Mouse (Mus musculus): ENCODE measurements around the gene Tspan14. TPM values are rescaled to one million over a fixed set of nuclear protein-coding genes. Genes with fewer than 3 reads are reported as not detected.

Gene Tspan14
- total RNA-seq, 2 experiments from 2014 or later = 81.9 to 86.2 TPM

DNA sequence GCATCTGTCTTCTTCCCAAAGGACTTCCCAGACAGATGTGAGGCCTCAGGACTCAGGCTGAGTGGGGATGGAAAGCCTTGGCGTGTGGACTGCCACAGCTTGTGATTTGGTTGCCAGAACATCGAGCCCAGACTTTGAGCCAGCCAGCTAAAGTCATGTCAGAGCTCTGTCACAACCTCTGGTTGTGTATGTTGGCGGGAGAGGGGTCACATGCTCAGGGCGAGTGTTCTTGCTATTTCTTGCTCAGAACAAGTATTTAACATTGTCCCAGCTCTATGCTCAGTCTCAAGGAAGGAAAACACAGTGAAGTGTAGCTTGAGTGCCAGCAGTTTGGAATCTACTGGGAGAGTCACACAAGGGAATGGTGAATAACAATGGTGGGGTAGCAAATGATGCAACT, 76.9 kb downstream of the Tspan14 start:
- DNase-seq = no peak
- intact Hi-C loops (cut with DNase I) = no loop called here

DNA sequence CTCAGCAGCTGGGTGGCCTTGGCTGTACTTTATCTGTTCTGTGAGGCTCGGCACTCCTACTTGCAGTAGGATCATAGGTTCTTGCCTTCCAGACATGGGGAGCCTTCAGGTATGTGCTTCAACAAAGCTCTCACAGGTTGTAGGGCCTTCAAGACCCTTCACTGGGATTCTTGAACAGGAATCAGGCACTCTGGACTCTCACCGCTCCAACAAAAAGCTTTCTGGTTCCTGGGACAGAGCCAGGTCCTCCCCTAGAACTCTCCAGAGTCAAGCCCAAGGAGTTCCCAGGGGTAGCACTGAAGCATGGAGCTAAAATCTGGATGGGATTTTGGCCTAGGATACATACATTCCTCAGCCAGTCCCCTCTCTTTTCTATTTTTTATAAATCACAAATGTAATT, 77.4 kb downstream of the Tspan14 start:
- intact Hi-C loops (cut with DNase I) = no loop called here
- DNase-seq = no peak

DNA sequence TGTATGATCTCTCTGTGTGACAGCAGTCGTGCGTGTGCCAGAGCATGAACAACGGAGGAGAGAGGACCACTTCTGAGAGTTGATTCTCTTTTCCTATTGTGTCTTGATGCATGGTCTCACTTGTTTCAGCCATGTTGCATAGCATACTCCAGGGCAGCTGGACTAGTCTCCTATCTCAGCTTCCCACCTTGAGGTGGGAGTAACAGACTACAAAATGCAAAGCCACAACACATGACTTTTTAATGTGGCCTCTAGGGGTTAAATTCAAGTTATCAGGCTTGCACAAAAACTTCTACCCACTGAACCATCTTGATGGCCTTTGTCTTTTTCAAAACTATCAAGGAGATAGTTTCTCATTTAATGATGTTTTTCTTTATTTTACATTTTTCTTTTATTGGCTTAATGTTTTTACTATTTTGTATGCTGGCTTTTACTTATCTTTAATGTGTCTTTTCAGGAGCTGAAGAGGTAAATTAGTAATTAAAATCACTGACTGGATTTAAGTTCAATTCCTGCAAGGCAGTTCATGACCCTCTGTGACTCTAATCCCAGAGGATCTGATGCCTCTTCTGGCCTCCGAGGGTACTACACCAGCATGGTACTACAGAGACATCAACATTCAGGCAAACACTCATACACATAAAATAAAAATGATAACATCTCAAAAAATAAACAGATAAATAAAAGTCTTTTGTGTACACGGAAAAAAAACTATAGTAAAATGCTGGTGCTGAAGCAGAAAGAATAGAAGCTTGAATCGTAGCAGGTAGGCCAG, 80.0 kb downstream of the Tspan14 start:
- intact Hi-C loops (cut with DNase I) = no loop called here
- no peak for DNase-seq

DNA sequence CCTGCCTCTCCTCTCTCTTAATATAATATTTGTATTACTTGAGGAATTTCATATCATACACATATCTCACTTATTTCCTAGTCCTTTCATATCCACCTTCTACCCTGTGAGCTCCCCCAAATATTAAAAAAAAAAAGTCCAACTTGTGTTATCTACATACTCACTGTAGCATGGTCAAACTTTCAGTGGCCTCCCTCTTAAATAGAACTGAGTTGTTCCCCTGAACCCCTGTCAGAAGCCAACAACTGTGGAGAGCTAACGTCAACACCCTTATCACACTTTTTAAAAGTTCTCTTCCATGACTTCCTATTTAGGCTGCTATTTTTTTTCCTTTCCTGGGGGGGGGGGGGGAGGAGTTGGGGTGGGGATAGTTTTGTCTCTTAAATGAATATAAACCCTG, 80.9 kb downstream of the Tspan14 start:
- intact Hi-C loops (cut with DNase I) = no loop called here
- no peak for DNase-seq

DNA sequence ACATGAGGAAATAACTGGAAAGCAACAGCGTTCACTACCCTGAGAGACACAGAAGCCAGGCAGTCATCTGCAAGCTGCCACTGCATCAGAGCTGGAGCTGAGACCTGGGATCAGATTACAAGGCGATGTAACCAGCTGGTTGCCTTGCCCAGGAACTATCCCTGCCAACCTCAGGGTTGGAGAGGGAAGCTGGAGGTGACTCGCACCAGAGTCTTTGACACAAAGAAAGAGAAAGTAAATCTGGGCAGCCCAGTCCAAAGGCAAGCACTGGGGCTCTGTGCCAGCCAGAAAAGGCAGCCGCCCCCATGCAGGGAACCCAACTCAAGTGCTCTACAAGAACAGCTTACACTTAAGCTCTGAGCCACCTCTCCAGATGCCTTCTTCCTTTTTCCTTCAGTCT, 81.4 kb downstream of the Tspan14 start:
- DNase-seq = no peak
- intact Hi-C loops (cut with DNase I) = no loop called here

- intact Hi-C loops (cut with DNase I) = no loop called here
- DNase-seq = no peak
These were observed 92.0 kb downstream of the Tspan14 start for GRCm38 (mm10) chr14:40874565-40874964.

DNA sequence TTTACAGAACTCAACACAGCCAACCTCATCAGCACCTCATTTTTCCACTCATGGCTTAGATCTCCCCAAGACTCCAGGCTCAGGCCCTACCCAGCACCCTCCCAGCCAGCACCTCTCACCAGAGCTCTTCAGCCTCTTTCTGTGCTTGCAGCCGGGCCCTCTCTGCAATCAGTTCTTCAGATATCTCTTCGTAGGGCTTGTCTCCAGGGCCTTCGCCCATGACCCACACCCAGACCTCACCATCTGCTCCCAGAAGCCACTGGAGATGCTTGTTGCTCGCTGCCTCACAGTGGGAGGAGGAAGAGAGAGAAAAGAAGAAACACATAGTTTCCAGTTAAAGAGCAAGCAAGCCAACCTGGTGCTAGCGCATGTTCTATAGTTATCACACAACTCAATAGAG, 92.6 kb downstream of the Tspan14 start:
- DNase-seq = no peak
- intact Hi-C loops (cut with DNase I) = no loop called here

- DNase-seq = no peak
- intact Hi-C loops (cut with DNase I) = no loop called here
These were observed 96.0 kb downstream of the Tspan14 start for GRCm38 (mm10) chr14:40870598-40870997.

- intact Hi-C loops (cut with DNase I) = no loop called here
These were observed 101.6 kb downstream of the Tspan14 start for GRCm38 (mm10) chr14:40864811-40865514.

GRCm38 (mm10) chr14:40863659-40864058, 102.9 kb downstream of the Tspan14 start:
- intact Hi-C loops (cut with DNase I) = no loop called here
- no peak for DNase-seq

More at GRCm38 (mm10) chr14:40864811-40865514, 101.6 kb downstream of the Tspan14 start:
- no peak for DNase-seq

DNA sequence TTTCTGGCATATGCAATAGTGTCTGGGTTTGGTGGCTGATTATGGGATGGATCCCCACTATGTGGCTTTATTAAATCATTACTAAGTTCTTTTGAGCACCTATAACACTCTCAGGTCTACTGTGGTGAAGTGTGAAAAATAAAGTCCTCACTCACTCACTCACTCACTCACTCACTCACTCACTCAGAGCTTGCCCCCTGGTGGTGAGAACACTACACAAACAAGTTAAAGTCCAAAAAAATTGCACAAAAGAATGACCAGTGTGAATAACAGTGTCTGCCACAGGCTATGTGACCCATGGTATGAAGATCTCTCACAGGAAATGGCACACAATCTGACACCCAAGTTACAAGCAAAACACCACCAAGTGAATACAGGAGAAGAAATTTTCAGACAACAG, 103.6 kb downstream of the Tspan14 start:
- intact Hi-C loops (cut with DNase I) = no loop called here
- DNase-seq = no peak

Other genes with a start within 250 kb of the Tspan14 start
- 10 to 100 TPM; 10.6 to 11.9 TPM for gene Sh2d4b, start 73.5 kb downstream of the Tspan14 start, total RNA-seq (2021)
- 100 to 1,000 TPM in 1 of 2 experiments, 10 to 100 TPM in 1; 88.0 to 105 TPM for gene Fam213a, start 47.0 kb upstream of the Tspan14 start, total RNA-seq (2021)
- 1 to 10 TPM in 1 of 2 experiments, under 1 TPM in 1; 0.60 to 1.1 TPM for gene Dydc2, start 102.4 kb upstream of the Tspan14 start, total RNA-seq (2021)
- gene Dydc1, start 106.1 kb upstream of the Tspan14 start, total RNA-seq (2021) = not detected
- not detected for gene Mat1a, start 138.2 kb upstream of the Tspan14 start, total RNA-seq (2021)
- not detected for gene Sftpa1, start 165.0 kb upstream of the Tspan14 start, total RNA-seq (2021)
- not detected for gene Mbl1, start 184.7 kb upstream of the Tspan14 start, total RNA-seq (2021)
- gene Sftpd, start 218.3 kb upstream of the Tspan14 start, total RNA-seq (2021) = not detected